Mouse (Mus musculus): ENCODE measurements at regions not wholly inside any gene's neighbourhood (a gene's known extent, or its start where the extent isn't known, plus 50 kb on each side); places are given as distances from the start of the nearest gene placed in this dataset.

DNA sequence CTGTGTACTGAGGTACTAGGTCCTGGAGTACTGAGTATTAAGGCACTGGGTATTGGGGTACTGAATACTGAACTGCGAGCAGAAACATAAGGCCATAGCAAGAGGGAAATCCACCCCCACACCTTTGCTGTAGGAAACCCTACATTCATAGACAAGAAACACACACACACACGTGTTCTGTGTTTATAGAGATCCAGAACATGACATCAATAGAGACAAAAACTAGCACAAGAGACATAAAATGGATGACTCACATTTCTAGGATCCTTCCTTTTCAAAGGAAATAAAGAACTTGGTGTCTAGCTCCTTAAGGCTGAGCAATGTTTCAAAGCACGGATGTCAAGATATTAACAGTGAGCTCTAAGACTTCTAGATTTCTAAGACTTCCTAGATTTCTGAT, 49.9 kb upstream of the Nepro start:
- no peak for DNase-seq

DNA sequence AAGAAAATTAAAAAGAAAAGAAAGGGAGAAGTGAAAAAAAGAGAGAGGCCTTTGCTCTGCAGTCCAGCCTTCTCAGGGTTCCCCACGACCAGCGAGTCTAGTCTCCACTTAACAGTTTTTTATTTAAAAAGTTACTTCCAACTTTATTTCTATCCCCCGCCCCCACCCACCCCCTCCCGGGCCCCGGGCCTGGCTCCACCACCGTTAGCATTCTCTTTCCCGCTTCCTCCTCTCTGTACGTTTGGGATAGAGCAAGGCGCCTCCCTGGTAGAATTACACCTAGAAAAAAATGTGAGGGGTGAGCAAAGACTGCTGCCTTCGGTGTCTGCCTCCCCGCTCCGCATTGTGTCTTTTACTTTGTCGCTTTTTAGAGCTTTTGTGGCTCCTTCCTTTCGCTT, 51.7 kb upstream of the Nepro start:
- DNase-seq = no peak

- no peak for DNase-seq
Observed at GRCm38 (mm10) chr16:44671551-44672421, 52.3 kb upstream of the Nepro start.

DNA sequence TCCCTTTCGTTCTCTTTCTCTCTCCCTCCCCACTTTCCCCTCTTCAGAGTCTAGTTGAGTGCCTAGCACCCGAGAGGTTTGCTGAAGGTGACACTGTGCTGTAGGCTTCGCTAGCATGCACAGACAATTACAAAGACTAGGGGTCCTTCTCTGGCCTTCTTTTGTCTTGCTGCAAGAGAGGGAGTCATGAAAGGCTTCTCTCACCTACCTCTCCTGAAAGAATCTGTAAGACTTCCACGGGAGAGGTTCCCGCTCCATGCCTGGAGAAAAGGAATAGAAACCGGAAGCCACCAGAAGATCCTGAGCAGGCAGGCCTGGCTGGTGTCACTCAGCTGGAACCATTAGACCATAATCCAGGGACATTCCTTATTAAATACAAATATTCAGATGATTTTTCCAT, 56.0 kb upstream of the Nepro start:
- no peak for DNase-seq

DNA sequence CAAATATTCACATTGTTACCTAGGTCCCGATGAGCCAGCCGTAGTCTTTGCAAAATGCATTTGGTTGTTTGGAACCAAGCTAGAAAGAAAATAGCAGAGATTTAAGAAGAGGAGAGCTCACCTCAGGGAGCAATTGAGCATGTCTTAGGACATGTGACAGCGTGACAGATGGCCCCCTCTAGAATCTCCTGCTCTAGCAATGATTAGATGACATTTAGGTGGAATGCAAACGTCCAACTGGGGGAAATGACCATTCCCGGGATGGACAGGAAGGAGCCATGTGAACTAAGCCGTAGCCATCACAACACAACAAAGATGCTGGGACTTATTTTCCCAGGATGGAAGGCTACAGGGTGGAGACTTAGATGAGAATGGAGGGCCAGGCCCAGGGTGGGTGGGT, 57.0 kb upstream of the Nepro start:
- DNase-seq = no peak

- no peak for DNase-seq
Observed at GRCm38 (mm10) chr16:44666431-44666997, 57.6 kb upstream of the Nepro start.

- DNase-seq = no peak
Observed at GRCm38 (mm10) chr16:44665491-44665931, 58.6 kb upstream of the Nepro start.

DNA sequence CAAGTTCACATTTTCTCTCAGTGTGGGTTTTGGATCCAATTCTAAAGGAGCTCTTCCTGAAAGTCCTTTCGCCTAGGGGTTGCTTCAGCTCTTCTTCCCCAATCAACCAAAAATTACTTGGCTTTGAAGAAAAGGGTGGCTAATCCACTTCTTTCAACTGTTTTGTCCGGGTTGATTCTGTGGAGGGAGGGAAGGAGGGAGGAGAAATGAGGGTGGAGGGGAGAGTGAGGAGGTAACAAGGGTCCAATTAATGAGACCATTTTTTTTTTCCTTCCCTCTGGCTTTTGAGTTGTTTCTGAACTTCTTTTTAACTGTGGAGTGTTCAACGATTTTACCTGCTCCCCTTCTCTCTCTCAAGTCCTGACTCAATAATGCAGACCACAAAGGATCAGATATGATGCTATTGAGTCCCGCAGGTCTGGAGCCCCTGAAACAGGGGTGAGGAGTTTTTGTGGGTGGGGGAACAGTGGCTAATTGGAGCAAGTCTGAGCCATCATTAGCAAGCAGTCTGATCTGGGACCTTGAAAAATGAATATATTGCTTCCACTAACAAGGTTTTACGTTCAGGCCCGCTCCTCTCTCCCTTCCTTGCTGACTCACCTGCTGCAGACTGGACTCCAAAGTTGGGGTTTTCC, 61.0 kb upstream of the Nepro start:
- no peak for DNase-seq

DNA sequence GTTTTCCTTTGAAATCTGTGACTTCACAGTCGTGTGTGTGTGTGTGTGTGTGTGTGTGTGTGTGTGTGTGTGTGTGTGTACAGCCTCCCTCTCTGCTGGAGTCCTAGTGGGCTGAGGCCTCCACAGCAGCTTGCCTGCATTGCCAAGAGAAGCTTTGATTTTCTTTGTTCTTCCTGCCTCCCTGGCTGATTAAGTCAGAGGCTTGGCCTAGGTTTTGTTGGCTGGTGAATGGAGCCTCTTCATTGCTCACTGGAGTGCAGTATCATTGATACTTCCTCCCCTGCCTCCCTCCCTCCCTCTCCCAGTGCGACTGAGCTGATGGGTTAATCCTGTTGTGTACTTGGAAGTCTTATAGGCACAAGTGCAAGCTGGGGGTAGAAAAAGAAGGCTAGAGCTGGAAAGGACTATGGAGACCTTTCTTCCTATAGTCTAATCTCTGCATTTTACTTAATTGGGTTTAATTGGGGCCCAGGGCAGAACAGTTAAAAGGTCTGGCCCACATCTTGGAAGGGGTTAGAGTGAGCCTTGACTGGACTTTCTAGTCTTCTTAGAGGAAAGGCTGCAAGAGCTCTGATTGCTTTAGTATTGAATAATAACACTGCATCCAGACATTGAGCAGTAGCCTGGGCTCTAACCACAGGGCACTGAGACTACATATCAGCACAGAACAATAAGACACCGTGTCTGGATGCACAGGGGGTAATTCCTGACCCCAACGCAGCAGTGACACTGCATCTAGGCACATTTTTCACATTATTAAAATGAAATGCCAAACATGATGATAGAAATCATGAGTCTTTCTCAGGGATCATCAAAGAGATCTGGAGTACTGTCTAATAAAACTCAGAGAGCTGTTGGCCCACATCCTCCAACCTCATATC, 62.9 kb upstream of the Nepro start:
- DNase-seq = no peak

DNA sequence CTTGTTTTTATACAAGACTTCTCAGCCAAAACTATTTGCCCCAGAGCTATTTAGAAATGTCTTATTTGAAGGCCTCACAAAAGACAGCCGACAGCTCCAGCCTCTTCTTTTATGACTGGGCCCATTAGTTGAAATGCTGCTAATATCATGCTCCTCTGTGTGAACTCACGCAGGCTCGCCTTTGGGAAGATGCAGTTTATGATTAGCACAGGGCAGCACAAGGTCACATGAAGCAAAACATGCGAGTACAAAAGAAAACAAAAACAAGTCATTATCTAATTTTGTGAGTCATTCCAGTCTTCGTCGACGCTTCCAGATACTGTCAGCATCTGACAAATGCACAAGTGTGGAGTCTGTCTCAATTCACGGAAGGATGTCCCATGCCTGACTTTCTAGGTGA, 65.8 kb upstream of the Nepro start:
- no peak for DNase-seq

DNA sequence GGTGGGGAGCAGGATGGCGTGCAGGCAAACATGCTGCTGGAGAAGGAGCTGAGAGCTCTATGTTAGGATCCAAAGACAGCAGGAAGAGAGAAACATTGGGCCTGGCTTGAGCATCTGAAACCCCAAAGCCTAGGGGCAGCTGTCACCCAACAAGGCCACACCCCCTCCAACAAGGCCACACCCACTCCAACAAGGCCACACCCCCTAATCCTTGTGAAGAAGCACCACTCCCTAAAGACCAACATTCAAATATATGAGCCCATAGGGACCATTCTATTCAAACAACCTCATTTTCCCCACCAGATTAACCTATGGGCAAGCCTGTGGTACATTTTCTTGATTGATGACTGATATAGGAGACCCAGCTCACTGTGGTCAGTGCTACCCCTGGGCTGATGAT, 67.9 kb upstream of the Nepro start:
- no peak for DNase-seq

DNA sequence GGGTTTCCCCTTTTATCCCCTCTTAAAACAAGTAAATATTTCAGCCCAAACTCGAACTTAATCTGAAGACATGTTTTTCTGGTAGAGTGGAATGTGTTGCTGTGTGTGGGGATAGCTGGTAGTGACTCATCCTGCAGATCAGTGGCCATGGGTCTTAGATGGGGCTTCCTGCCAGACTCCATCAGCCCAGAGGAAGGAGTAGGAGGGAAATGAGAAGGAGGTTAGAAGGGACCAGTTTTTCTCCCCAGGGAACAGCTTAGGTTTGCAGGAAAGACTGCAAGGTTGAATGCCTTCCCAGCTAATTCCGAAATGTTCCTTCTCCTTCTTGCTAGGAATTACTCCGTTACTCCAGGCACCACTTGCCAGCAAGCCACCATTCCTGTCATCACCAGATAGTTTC, 68.8 kb upstream of the Nepro start:
- DNase-seq = no peak

DNA sequence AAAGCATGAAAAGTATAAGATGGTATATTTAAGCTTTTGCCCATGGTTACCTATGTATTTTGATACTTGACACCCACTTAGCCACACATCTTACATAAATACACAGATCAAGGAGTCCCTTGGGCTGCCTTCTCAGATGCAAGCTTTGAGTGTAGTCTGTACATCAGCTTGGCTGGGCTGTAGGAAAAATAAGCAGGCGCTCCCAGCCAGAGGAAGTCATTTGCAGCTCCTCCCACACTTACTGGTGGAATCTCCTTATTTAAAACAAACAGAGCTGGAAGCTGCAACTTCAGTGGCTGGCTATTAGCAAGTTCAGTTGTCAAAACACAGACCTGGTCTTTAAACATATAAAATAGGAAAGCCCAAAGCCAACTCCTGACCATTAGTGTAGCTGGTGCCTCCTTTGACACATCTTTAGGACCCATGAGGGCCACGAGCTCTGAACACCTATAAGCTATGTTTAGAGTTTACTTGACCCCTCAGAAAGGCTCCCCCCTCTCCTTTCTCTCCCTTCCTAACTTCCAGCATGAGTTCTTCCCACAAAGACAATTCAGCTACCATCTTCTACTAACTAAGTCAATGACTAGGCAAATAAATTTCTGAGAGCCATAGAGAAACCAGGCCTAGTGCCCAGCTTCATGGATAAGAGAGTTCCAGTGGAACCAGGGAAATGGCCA, 75.4 kb upstream of the Nepro start:
- no peak for DNase-seq

GRCm38 (mm10) chr16:44643992-44644391, 80.1 kb upstream of the Nepro start:
- DNase-seq = peak; percentile 92

DNA sequence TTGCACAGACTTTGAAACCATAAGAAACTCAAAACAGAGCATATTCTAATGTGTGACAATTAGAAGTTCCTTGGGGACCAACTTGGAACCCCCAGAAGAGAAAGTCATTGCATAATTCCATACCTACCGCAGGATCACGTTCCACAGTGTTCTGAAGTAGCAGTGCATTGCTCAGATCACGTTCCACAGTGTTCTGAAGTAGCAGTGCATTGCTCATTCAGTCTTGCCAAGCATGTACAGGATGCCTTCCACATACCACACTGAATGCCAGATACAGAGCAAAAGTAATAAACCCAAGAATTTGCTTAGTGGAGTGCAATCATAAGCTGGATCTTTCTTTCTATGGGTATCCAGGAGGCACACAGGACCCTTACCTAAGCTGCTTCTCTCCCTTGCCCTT, 78.4 kb upstream of the Boc start:
- DNase-seq = no peak

DNA sequence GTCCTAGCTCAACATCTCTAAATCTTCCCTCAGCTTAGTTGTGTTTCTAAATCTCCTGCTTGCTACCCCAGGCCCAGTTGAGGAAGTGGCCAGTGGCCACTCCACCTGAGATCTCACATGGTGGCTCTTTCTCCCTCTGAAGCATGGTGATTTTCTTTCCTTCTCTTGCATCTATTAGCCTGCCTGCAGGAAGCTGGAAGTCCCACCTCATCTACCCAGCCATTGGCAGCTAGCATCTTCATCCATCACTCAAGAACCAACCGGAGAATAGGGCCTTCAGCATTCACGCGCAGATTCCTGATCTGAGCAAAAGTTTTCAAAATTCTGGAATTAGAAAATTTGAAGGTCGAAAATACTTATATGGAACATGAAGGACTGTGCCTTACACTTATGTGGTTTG, 75.8 kb upstream of the Boc start:
- no peak for DNase-seq

DNA sequence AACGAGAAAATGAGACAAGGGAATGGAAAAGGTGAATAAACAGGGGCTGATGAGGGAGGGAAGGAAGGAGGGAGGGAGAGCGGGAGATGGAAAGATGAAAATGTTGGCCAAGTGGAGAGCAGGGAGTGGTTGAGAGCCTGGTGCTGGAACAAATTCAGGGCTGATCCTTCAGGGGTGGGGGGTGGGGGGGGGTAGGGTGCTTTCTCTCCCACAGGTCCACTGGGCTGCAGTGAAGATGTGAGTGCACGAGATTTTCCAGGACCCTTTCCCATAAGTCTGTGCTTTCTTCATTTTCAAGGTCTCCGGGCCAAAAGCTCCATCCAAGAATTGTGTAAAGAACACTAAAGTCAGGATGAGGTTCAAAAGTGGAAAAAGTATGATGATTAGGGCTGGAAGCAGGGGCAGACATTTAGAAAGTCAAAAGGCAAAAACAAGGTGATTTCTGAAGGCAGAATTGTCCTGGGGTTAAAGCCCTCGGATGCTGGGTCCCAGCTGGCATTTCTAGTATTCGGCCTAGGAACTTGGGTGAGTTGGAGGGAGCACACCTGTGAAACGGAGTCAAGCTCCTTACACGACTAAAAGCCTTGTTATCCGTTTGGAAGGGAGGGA, 74.5 kb upstream of the Boc start:
- DNase-seq = peak; percentile 68

DNA sequence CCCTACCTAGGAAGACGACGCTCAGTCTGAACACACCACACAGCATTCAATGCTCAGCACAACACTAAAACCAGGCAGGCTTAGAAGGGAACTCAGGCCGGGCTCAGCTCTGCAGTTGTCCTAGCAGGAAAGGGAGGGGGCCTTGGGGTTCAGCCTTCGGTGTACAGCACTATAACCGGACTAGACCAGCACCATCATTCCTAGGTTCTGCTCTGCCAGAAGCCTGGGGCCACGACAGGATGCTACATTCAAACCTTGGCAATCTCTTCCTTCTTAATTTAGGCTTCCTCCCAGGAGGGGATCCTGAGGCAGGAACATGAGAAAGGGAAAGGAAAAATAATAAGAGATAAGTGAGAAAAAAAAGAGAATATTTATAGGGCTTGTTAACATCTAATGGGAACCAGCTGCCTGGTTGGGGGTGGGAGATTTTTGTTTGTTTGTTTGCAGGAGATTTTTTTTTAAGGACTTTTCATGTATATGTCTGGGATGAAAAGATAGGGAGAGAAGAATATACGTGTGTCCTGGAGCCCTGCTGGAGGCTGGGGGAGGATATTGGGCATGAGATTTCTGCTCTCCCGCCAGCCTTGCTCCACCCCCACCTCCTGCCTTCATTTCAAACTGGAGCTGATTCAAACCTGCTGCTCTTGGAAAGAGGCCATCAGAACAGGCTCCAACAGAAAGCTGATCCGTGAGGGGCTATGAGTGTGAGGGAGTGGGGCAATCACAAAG, 73.8 kb upstream of the Boc start:
- peak; percentile 97 for DNase-seq

DNA sequence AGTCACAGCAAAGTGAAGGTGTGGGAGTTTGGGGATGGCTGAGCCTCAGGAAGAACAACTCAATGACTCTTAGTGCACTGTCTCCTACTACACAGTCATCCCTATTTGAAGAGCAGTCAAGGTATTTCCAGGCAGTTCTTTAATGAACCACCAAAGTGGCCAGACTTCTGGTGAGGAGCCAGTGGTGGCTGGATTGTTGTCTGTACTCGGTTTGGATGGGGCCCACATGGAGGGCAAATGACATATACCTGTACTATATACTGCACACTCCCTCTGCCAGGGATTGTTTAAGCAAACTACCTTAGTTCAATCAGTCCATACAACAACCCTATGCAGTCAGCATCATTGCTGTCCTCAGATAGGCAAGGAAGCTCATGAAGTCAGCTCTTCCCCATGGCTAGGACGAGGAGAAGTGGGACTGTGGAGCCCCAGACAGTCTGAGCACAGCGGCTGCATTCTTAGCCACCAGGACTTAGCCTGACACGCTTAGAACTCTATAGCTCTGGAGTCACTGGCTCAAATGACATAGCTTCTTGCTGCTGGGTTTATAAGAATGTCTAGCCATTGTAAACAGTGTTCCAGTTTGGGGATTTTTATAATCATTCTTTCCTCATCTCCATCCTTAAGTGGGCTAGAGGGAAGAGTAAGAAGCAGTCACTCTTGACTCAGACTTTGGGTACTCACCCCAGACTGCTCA, 72.8 kb upstream of the Boc start:
- DNase-seq = peak; percentile 63

GRCm38 (mm10) chr16:44630861-44631260, 72.2 kb upstream of the Boc start:
- no peak for DNase-seq

DNA sequence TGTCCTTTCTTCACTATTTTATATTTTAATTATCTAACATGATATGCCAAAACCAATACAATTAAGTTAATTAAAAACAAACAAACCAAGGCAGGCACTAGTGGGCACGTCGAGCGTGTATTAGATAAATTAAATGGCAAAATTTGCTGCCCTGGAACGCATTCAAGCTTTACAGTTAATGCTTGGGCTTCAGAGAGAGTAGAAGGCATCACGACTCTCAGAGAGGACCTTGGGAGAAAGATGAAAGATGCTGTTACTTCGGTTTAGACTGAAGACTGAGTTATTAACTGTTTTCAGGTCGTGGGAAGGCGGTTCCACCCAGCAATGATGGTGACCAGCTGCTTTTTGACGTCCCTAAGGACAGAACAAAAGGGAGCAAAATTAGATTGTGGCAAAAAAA, 71.7 kb upstream of the Boc start:
- no peak for DNase-seq

Data from cerebellum, adult 9-10 months (tissue).